Mouse (Mus musculus) liver, adult 2 months (tissue): ENCODE measurements around the gene Mt1. TPM values are rescaled to one million over a fixed set of nuclear protein-coding genes. Genes with fewer than 3 reads are reported as not detected.

Experiments used
- DNase-seq: peaks from one replicate; pipeline ENCODE4 v3.0.0-alpha.2; 2011; ENCODE audit warnings: low read depth, low spot score; ENCODE audit errors: extremely low read depth
- H3K27ac ChIP-seq: fragments of 200-500 bp; replicated peaks from 2 replicates; pipeline ENCODE4 v1.5.1; 2012; ENCODE audit warnings: low read depth, mild to moderate bottlenecking, control low read depth, inconsistent platforms, low read length; ENCODE audit not compliant: insufficient read depth
- H3K27me3 ChIP-seq: fragments of 200-500 bp; 2 replicates; pipeline ENCODE4 v1.6.1; 2012; ENCODE audit warnings: mild to moderate bottlenecking, moderate library complexity, low read length, inconsistent platforms; ENCODE audit not compliant: control insufficient read depth, insufficient read depth
- H3K36me3 ChIP-seq: fragments of 200-500 bp; 2 replicates; pipeline ENCODE4 v1.6.1; 2012; ENCODE audit warnings: low read length, inconsistent platforms; ENCODE audit not compliant: control insufficient read depth, insufficient read depth
- H3K4me1 ChIP-seq: fragments of 200-500 bp; 2 replicates; pipeline ENCODE4 v1.6.1; 2011; ENCODE audit warnings: low read length; ENCODE audit not compliant: control insufficient read depth, insufficient read depth
- H3K4me3 ChIP-seq: fragments of 200-500 bp; 2 replicates; pipeline ENCODE4 v1.5.1; 2011; ENCODE audit warnings: low read depth, mild to moderate bottlenecking, control low read depth, low read length, moderate library complexity; ENCODE audit not compliant: insufficient read depth
- H3K79me2 ChIP-seq: fragments of 200-500 bp; 2 replicates; pipeline ENCODE4 v1.6.1; 2012; ENCODE audit warnings: inconsistent platforms, mild to moderate bottlenecking, low read length, moderate library complexity; ENCODE audit not compliant: control insufficient read depth, insufficient read depth
- H3K9ac ChIP-seq: fragments of 200-500 bp; 2 replicates; pipeline ENCODE4 v1.6.1; 2012; ENCODE audit warnings: low read depth, mild to moderate bottlenecking, control low read depth, inconsistent platforms, low read length
- CTCF ChIP-seq: fragments of 200-500 bp; IDR thresholded peaks from 2 replicates; pipeline ENCODE4 v1.5.1; 2011; ENCODE audit warnings: low read depth, low read length, control low read depth
- POLR2A ChIP-seq: fragments of 200-500 bp; IDR thresholded peaks from 2 replicates; pipeline ENCODE4 v1.6.1; 2011; ENCODE audit warnings: low read length, control low read depth; ENCODE audit not compliant: insufficient read depth; ENCODE audit errors: extremely low read depth
- WGBS: fragments of 180-500 bp; shearing (Covaris S2); methylation state at CpG from one replicate; pipeline ENCODE4 v1.1.7; 2018; 5-methylcytosine and 5-hydroxymethylcytosine counted together
- polyA plus RNA-seq: library from polyadenylated mRNA; depleted of rRNA; stranded (reverse); fragments of >200 nt; gene quantifications from 2 replicates; pipeline ENCODE4 v1.2.3, GENCODE M21; 2012
- total RNA-seq: library from RNA; depleted of rRNA; stranded (reverse); fragments of >200 nt; gene quantifications from 2 replicates; pipeline ENCODE4 v1.2.3, GENCODE M21; 2014

Mt1 gene
- total and polyA plus RNA-seq, 2 experiments, result 270 to 388 TPM

- TF ChIP-seq POLR2A (no peak), CTCF (peak; percentile 99)
- H3K36me3 ChIP-seq, result no peaks in the 10 kb centered on the region
- peak; percentile 63 for DNase-seq
- H3K4me3 ChIP-seq, result no peak overlapping the region
- H3K79me2 ChIP-seq, result no peaks in the 10 kb centered on the region
- peaks cover 2% of the 10 kb centered on the region; the same call in 1 of the 2 replicates for H3K4me1 ChIP-seq
- 9% methylated on average over 5 of the region's 5 CpGs for WGBS
- no peak overlapping the region for H3K27ac ChIP-seq
- H3K27me3 ChIP-seq, result no peaks in the 10 kb centered on the region
- no peak overlapping the region for H3K9ac ChIP-seq
Observed at GRCm38 (mm10) chr8:94205736-94206135, 26.9 kb downstream of the Mt1 start.

- TF ChIP-seq CTCF, result no peak
- TF ChIP-seq POLR2A, result no peak
Observed at GRCm38 (mm10) chr8:94206256-94206655, 27.4 kb downstream of the Mt1 start.

GRCm38 (mm10) chr8:94207491-94207890 lies 28.6 kb downstream of the Mt1 start:
- Histone ChIP-seq H3K36me3 (no peaks in the 10 kb centered on the region), H3K9ac (no peak overlapping the region), H3K27me3 (no peaks in the 10 kb centered on the region), H3K4me1 (peaks cover 2% of the 10 kb centered on the region; the same call in 1 of the 2 replicates), H3K27ac (no peak overlapping the region), H3K79me2 (no peaks in the 10 kb centered on the region), H3K4me3 (no peak overlapping the region)
- TF ChIP-seq POLR2A (no peak), CTCF (no peak)
- peak; percentile 8 for DNase-seq
- 49% methylated on average over 2 of the region's 2 CpGs for WGBS

More at GRCm38 (mm10) chr8:94206256-94206655, 27.4 kb downstream of the Mt1 start:
- WGBS, result 81% methylated on average over 8 of the region's 8 CpGs
- Histone ChIP-seq H3K79me2 (no peaks in the 10 kb centered on the region), H3K4me1 (peaks cover 2% of the 10 kb centered on the region; the same call in 1 of the 2 replicates), H3K27ac (no peak overlapping the region), H3K9ac (no peak overlapping the region), H3K36me3 (no peaks in the 10 kb centered on the region), H3K27me3 (no peaks in the 10 kb centered on the region), H3K4me3 (no peak overlapping the region)
- DNase-seq, result no peak

- H3K36me3 ChIP-seq, result no peaks in the 10 kb centered on the region
- no peak overlapping the region for H3K27ac ChIP-seq
- no peak for TF ChIP-seq POLR2A
- no peak for TF ChIP-seq CTCF
- H3K79me2 ChIP-seq, result no peaks in the 10 kb centered on the region
- H3K4me3 ChIP-seq, result no peak overlapping the region
- WGBS, result 54% methylated on average over 6 of the region's 6 CpGs
- DNase-seq, result no peak
- H3K9ac ChIP-seq, result no peak overlapping the region
- H3K4me1 ChIP-seq, result peaks cover 3% of the 10 kb centered on the region; the same call in 1 of the 2 replicates
- no peaks in the 10 kb centered on the region for H3K27me3 ChIP-seq
Observed at GRCm38 (mm10) chr8:94209639-94210038, 30.8 kb downstream of the Mt1 start.

- Histone ChIP-seq H3K27me3 (no peaks in the 10 kb centered on the region), H3K27ac (no peak overlapping the region), H3K79me2 (no peaks in the 10 kb centered on the region; the same call in 1 of the 2 replicates), H3K4me3 (no peak overlapping the region), H3K4me1 (peaks cover 3% of the 10 kb centered on the region; the same call in 1 of the 2 replicates), H3K9ac (no peak overlapping the region), H3K36me3 (no peaks in the 10 kb centered on the region)
- TF ChIP-seq POLR2A (no peak), CTCF (no peak)
- 78% methylated on average over 3 of the region's 3 CpGs for WGBS
- no peak for DNase-seq
Observed at GRCm38 (mm10) chr8:94210225-94210624, 31.3 kb downstream of the Mt1 start.

- 69% methylated on average over 6 of the region's 6 CpGs for WGBS
- H3K4me1 ChIP-seq, result peaks cover 5% of the 10 kb centered on the region; the same call in 1 of the 2 replicates
- H3K36me3 ChIP-seq, result no peaks in the 10 kb centered on the region
- no peaks in the 10 kb centered on the region for H3K27me3 ChIP-seq
- peak overlapping the region; percentile 69 for H3K27ac ChIP-seq
- DNase-seq, result no peak
- H3K9ac ChIP-seq, result peak overlapping the region; percentile 68
- H3K79me2 ChIP-seq, result peaks cover 4% of the 10 kb centered on the region
- TF ChIP-seq CTCF, result no peak
- TF ChIP-seq POLR2A, result no peak
- H3K4me3 ChIP-seq, result no peak overlapping the region
Observed at GRCm38 (mm10) chr8:94213819-94214218, 34.9 kb downstream of the Mt1 start.
